Mouse (Mus musculus): ENCODE data around the gene Cep44.

Gene Cep44

GRCm38 (mm10) chr8:56486006-56486405 is 64.8 kb downstream of the Cep44 start:
- DNase-seq (ENCODE audit: low read depth, low spot score) = peak; percentile 70
